Mouse (Mus musculus) monocyte, adult 5-6 weeks (primary cell): ENCODE data around the gene Tulp2. TPM values are rescaled to one million over a fixed set of nuclear protein-coding genes. Genes with fewer than 3 reads are reported as not detected.

Source experiments
- ATAC-seq: fragments of 153-309, 156-312 bp; replicated peaks from 2 replicates; pipeline ENCODE4 v1.8.0; 2017; ENCODE audit warnings: mild to moderate bottlenecking; ENCODE audit not compliant: low TSS enrichment, insufficient number of reproducible peaks, severe bottlenecking, poor library complexity, low FRiP score
- total RNA-seq: library from RNA; stranded (forward); fragments of 200-1000, 200-491, 200-594 nt; gene quantifications from 3 replicates; pipeline ENCODE4 v1.2.3, GENCODE M21; 2017

The Tulp2 gene
- total RNA-seq, 1 experiment from 2014 or later = 3.2 TPM

DNA sequence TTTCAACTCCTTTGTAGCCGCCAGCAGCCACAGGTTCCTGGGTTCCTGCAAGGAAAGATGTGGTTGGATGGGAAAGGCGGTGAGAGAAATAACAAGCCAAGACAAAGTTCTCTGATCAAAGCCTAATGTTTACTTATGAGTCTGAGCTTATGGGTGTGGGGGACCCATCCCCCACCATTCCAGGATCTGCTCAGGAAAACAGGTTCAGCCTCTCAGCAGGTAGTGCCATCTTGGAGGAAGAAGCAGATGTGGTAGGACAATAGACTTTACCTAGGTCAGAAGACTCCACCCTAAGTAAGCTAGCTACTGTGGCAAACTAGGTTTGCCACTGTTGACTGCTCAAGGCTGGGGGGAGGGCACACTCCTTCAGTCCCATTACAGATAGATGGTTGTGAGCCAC, 83.1 kb downstream of the Tulp2 start:
- ATAC-seq = no peak

GRCm38 (mm10) chr7:45565446-45565845, 83.8 kb downstream of the Tulp2 start:
- ATAC-seq = no peak

DNA sequence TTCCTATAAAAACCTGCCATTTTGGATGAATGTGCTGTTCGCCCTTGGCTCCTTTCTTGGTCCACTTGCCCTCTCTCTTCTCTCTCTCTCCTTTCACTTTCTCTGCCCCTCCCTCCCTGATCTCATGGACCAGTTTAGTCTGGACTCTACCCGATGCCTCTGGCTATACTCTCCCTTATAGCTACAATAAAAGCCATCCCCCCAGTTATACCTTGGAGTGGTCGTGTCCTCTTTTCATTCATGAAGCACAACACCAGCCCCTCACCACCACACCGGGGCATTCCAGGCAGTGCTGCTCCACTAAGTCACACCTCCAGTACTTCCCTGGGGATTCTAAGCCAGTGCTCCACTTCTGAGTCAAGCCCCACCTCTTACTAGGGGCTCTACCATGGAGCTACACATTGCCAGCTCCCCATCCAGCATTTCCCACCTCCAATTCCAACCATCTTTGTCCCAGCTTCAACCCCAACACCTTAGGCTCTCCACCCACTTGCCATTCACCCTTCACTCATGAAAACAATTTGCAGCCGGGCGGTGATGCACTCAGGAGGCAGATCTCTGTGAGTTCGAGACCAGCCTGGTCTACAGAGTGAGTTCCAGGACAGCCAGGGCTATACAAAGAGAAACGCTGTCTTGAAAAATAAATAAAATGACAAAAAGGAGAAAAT, 85.6 kb downstream of the Tulp2 start:
- ATAC-seq = no peak

GRCm38 (mm10) chr7:45567780-45568516, 86.3 kb downstream of the Tulp2 start:
- ATAC-seq = peak; percentile 89

- no peak for ATAC-seq
These were observed 87.2 kb downstream of the Tulp2 start for GRCm38 (mm10) chr7:45568601-45569473.

DNA sequence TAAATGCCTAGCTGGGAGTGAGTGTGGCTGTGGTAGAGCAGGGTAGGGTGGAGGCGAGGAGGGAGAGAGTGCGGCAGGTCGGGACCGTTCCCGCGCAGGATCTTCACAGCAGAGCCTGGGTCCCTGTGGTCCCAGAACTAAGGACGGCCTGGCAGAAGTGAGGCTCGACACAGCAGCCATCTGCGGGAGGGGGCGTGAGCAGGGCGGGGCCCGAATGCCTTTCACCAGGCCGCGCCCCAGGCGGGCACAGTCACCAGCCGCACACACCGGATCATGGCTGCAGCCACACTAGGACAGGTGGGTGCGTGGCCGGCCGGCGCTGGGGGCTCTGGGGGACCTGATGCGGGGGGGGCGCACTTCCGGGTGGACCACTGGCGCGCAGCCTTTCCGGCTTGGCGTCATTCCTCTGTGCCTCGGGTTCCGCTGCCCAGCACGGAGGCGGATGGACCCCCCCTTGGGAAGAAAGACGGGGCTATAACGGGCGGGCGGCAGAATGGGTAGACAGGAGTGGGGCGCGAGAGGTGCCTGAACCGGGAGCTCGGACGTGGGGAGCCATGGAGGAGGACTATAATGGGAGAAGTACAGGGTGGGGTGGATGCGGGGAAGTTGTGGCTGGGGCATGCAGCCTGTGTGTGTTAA, 88.5 kb downstream of the Tulp2 start, which contains the start of gene Bcat2:
Gene Bcat2 (plus strand): TSS at position 51 of the 639 bp plus-strand sequence.
- ATAC-seq = peak; percentile 61

DNA sequence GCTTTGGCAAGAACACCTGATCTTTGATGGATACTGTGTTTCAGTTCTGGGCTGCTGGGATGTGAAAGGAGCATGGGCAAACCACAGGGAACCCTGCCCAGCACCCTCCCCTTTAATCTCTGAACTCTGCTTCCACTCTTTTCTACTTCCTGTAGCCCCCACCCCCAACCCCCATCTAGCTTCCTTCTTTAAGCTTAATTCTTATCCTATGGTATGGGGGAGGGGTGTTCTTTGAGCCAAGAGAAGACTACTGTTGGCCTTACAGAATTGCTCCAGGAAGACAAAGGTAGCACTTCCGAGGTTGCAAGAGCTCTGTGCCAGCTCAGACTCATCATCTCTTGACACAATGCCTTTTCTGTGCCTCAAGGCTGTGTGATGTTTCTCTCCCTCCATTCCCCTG, 90.3 kb downstream of the Tulp2 start:
- no peak for ATAC-seq

Other genes starting within 250 kb of the Tulp2 start
- gene Cd37, start 242.8 kb upstream of the Tulp2 start, total RNA-seq = 112 to 185 TPM (median 125 TPM) in 3 replicates
- gene Slc6a16, start 240.8 kb upstream of the Tulp2 start, total RNA-seq = 0.64 TPM in 1 of 3 replicates, not detected in the others
- gene Slc6a21, start 204.4 kb upstream of the Tulp2 start, total RNA-seq = not detected in 3 replicates
- gene Trpm4, start 148.1 kb upstream of the Tulp2 start, total RNA-seq = 9.7 to 15.3 TPM (median 10.4 TPM) in 3 replicates
- not detected in 3 replicates for gene Hrc, start 146.6 kb upstream of the Tulp2 start, total RNA-seq
- gene Ppfia3, start 114.9 kb upstream of the Tulp2 start, total RNA-seq = 0.19 TPM in 1 of 3 replicates, not detected in the others
- gene Lin7b, start 111.3 kb upstream of the Tulp2 start, total RNA-seq = not detected in 3 replicates
- gene Snrnp70, start 86.1 kb upstream of the Tulp2 start, total RNA-seq = 293 to 444 TPM (median 324 TPM) in 3 replicates
- gene Kcna7, start 76.2 kb upstream of the Tulp2 start, total RNA-seq = not detected in 3 replicates
- not detected in 3 replicates for gene Ntf5, start 68.2 kb upstream of the Tulp2 start, total RNA-seq
- not detected in 3 replicates for gene Lhb, start 61.1 kb upstream of the Tulp2 start, total RNA-seq
- gene Gys1, start 47.0 kb upstream of the Tulp2 start, total RNA-seq = 3.6 to 4.9 TPM (median 3.9 TPM) in 3 replicates
- 18.0 to 33.4 TPM (median 23.3 TPM) in 3 replicates for gene Ruvbl2, start 43.8 kb upstream of the Tulp2 start, total RNA-seq
- 1,006 to 1,190 TPM (median 1,165 TPM) in 3 replicates for gene Ftl1, start 22.0 kb upstream of the Tulp2 start, total RNA-seq
- gene Bax, start 15.0 kb upstream of the Tulp2 start, total RNA-seq = 36.4 to 55.8 TPM (median 38.5 TPM) in 3 replicates
- not detected in 3 replicates for gene Gm45808, start 4.9 kb downstream of the Tulp2 start, total RNA-seq
- gene Dhdh, start 6.9 kb downstream of the Tulp2 start, total RNA-seq = 7.0 to 8.3 TPM (median 7.5 TPM) in 3 replicates
- gene Nucb1, start 28.5 kb downstream of the Tulp2 start, total RNA-seq = 128 to 251 TPM (median 142 TPM) in 3 replicates
- 204 to 390 TPM (median 221 TPM) in 3 replicates for gene Ppp1r15a, start 44.4 kb downstream of the Tulp2 start, total RNA-seq
- gene Plekha4, start 44.5 kb downstream of the Tulp2 start, total RNA-seq = 0.10 TPM in 1 of 3 replicates, not detected in the others
- not detected in 3 replicates for gene Hsd17b14, start 73.0 kb downstream of the Tulp2 start, total RNA-seq
- gene Bcat2, start 88.3 kb downstream of the Tulp2 start, total RNA-seq = 5.1 to 21.4 TPM (median 11.9 TPM) in 3 replicates
- gene Fgf21, start 133.6 kb downstream of the Tulp2 start, total RNA-seq = not detected in 3 replicates
- gene Fut1, start 135.4 kb downstream of the Tulp2 start, total RNA-seq = not detected in 3 replicates
- gene Izumo1, start 139.9 kb downstream of the Tulp2 start, total RNA-seq = not detected in 3 replicates
- gene Rasip1, start 145.6 kb downstream of the Tulp2 start, total RNA-seq = 0.11 to 0.48 TPM in 2 of 3 replicates, not detected in the other
- 0.19 TPM in 1 of 3 replicates, not detected in the others for gene Mamstr, start 158.1 kb downstream of the Tulp2 start, total RNA-seq
- gene Fut2, start 184.5 kb downstream of the Tulp2 start, total RNA-seq = 1.4 TPM in 1 of 3 replicates, not detected in the others
- not detected in 3 replicates for gene Ntn5, start 202.1 kb downstream of the Tulp2 start, total RNA-seq
- not detected in 3 replicates for gene Sec1, start 212.5 kb downstream of the Tulp2 start, total RNA-seq
- gene Car11, start 218.0 kb downstream of the Tulp2 start, total RNA-seq = not detected in 3 replicates
- gene Dbp, start 223.2 kb downstream of the Tulp2 start, total RNA-seq = 4.3 to 13.1 TPM (median 4.5 TPM) in 3 replicates
- gene Rpl18, start 233.6 kb downstream of the Tulp2 start, total RNA-seq = 966 to 1,078 TPM (median 1,028 TPM) in 3 replicates
- 11.0 to 15.9 TPM (median 11.5 TPM) in 3 replicates for gene Sphk2, start 236.1 kb downstream of the Tulp2 start, total RNA-seq
- gene Fam83e, start 239.3 kb downstream of the Tulp2 start, total RNA-seq = 0.78 to 1.4 TPM in 2 of 3 replicates, not detected in the other
- not detected in 3 replicates for gene Spaca4, start 243.9 kb downstream of the Tulp2 start, total RNA-seq